Comparison of ENCODE assay signal across 22 mouse cellular contexts in the genomic region with DNA sequence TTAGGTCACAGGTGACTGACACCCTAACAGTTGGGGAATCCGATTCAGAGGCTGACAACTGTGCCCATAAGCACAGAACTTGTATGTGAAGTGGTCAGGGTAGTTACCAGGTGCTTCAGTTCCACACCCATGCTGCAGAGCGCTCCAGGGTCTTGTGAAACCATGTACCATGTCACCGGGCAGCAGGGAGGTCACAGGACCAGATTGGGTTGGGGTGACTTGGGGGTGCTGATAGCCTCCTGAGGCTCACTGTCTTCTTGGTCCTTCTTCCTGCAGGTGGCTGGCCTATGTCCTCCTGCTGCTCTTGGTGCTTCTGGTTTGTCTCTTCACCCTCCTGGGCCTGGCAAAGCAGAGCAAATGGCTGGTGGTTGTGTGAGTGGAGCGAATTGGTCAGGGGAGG. TPM values are rescaled to one million over a fixed set of nuclear protein-coding genes. Genes with fewer than 3 reads are reported as not detected.
DNase-seq lines count a peak whose midpoint lies in the region; ATAC-seq and TF ChIP-seq lines count a peak whose summit lies in the region.
"Had no signal": no experiment of that assay in that cellular context is flagged by ENCODE, and none has a peak within 500 bp of the region (broad histone marks: within the 10 kb centered on the region; RNA-seq: fewer than 3 reads in every experiment).

No protein-coding gene starts in this region.

- no peak overlapping the region for H3K9ac ChIP-seq in forebrain, embryonic 11.5 days (ENCODE audit: low read length)
- no peak overlapping the region for H3K9ac ChIP-seq in forebrain, embryonic 13.5 days
- H3K9ac ChIP-seq in stomach, postnatal 0 days (ENCODE audit: low read length): 0 out of 2 replicates have a peak overlapping the region, but pooled peaks have one; percentile 13
- H3K9ac ChIP-seq: embryonic facial prominence, embryonic 13.5 days; heart, embryonic 13.5 days; hindbrain, embryonic 14.5 days had no signal

- TF ChIP-seq CTCF in layer of hippocampus, adult 2 months (conservative IDR thresholded peaks at IDR 0.05): no peak
- no peak for TF ChIP-seq CTCF in stomach, postnatal 0 days (IDR thresholded peaks at IDR 0.05; ENCODE audit: low read depth)

- ATAC-seq in forebrain, embryonic 11.5 days (replicated peaks; ENCODE audit: low FRiP score): no peak
- no peak for ATAC-seq in forebrain, embryonic 13.5 days
- no peak for ATAC-seq in stomach, postnatal 0 days (ENCODE audit: low FRiP score, low TSS enrichment)
- ATAC-seq: CD4-positive, CD25-positive, alpha-beta regulatory T cell, adult 4 months; forebrain, embryonic 14.5 days; inflammation-experienced regulatory T-cells, adult 6 months had no signal

- 90% methylated on average over 4 of the region's 4 CpGs for WGBS in forebrain, embryonic 11.5 days
- WGBS in forebrain, embryonic 13.5 days: 89% methylated on average over 4 of the region's 4 CpGs
- WGBS in stomach, postnatal 0 days: 92% methylated on average over 4 of the region's 4 CpGs

- H3K27ac ChIP-seq in forebrain, embryonic 11.5 days (ENCODE audit: low read depth, low read length): no peak overlapping the region
- no peak overlapping the region for H3K27ac ChIP-seq in forebrain, embryonic 13.5 days
- peak overlapping the region; percentile 99 for H3K27ac ChIP-seq in layer of hippocampus, adult 2 months
- no peak overlapping the region for H3K27ac ChIP-seq in stomach, postnatal 0 days (replicated peaks)
- H3K27ac ChIP-seq: embryonic facial prominence, embryonic 13.5 days; heart, embryonic 13.5 days had no signal

- DNase-seq in forebrain, embryonic 11.5 days (ENCODE audit: low spot score): peak; percentile 47
- no peak for DNase-seq in layer of hippocampus, adult 2 months (ENCODE audit: low spot score in 2 of 2)
- DNase-seq in layer of hippocampus, adult 9-10 months (ENCODE audit: low spot score): no peak
- DNase-seq in testis, postnatal 10 days (ENCODE audit: low spot score): peak; percentile 37
- DNase-seq in testis, postnatal 14 days (ENCODE audit: low spot score): no peak
- no peak for DNase-seq in stomach, postnatal 0 days (ENCODE audit: low spot score)
- DNase-seq in urinary bladder, postnatal 10 days (ENCODE audit: low spot score): no peak
- DNase-seq: adrenal gland, adult 8-10 months; adrenal gland, postnatal 36 days; cerebellum, adult 11 months; embryo, embryonic 11 days; gastrocnemius, adult 2 months; gastrocnemius, postnatal 25 days; heart, postnatal 4 days had no signal

- no peaks in the 10 kb centered on the region for H3K9me3 ChIP-seq in forebrain, embryonic 11.5 days (ENCODE audit: control insufficient read depth, low read length)
- H3K9me3 ChIP-seq in forebrain, embryonic 13.5 days (replicated peaks): no peaks in the 10 kb centered on the region
- H3K9me3 ChIP-seq in stomach, postnatal 0 days (ENCODE audit: control insufficient read depth, low read length): no peaks in the 10 kb centered on the region
- H3K9me3 ChIP-seq: embryonic facial prominence, embryonic 13.5 days; G1E; heart, embryonic 13.5 days had no signal

- TF ChIP-seq EP300 in stomach, postnatal 0 days (optimal IDR thresholded peaks at IDR 0.05): no peak

- no peak overlapping the region for H3K4me2 ChIP-seq in forebrain, embryonic 11.5 days (ENCODE audit: low read depth, low read length, severe bottlenecking)
- H3K4me2 ChIP-seq in forebrain, embryonic 13.5 days: no peak overlapping the region
- H3K4me2 ChIP-seq in stomach, postnatal 0 days (replicated peaks; ENCODE audit: low read depth): no peak overlapping the region
- H3K4me2 ChIP-seq: embryonic facial prominence, embryonic 13.5 days; heart, embryonic 13.5 days; hindbrain, embryonic 14.5 days had no signal

- no peak overlapping the region for H3K4me3 ChIP-seq in forebrain, embryonic 11.5 days (ENCODE audit: low read depth, low read length)
- H3K4me3 ChIP-seq in forebrain, embryonic 13.5 days: no peak overlapping the region
- H3K4me3 ChIP-seq in layer of hippocampus, adult 2 months: no peak overlapping the region
- H3K4me3 ChIP-seq in stomach, postnatal 0 days (ENCODE audit: low read depth, low read length): no peak overlapping the region
- H3K4me3 ChIP-seq: embryonic facial prominence, embryonic 13.5 days; gastrocnemius, adult 2 months; heart, embryonic 13.5 days had no signal

- H3K36me3 ChIP-seq in forebrain, embryonic 11.5 days (ENCODE audit: control insufficient read depth, insufficient read depth, low read length): peaks cover 10% of the 10 kb centered on the region; the same call in 1 of the 2 replicates
- H3K36me3 ChIP-seq in forebrain, embryonic 13.5 days (ENCODE audit: poor library complexity, severe bottlenecking): peaks cover 68% of the 10 kb centered on the region
- no peaks in the 10 kb centered on the region for H3K36me3 ChIP-seq in stomach, postnatal 0 days (ENCODE audit: control insufficient read depth, insufficient read depth, low read length)
- H3K36me3 ChIP-seq: embryonic facial prominence, embryonic 13.5 days; heart, embryonic 13.5 days had no signal

- peaks cover 16% of the 10 kb centered on the region for H3K4me1 ChIP-seq in forebrain, embryonic 11.5 days (replicated peaks; ENCODE audit: control insufficient read depth, insufficient read depth, low read length)
- H3K4me1 ChIP-seq in forebrain, embryonic 13.5 days: peaks cover 80% of the 10 kb centered on the region
- H3K4me1 ChIP-seq in stomach, postnatal 0 days (replicated peaks; ENCODE audit: control insufficient read depth, insufficient read depth): no peaks in the 10 kb centered on the region; the same call in 1 of the 2 replicates

- H3K27me3 ChIP-seq in forebrain, embryonic 11.5 days (ENCODE audit: control insufficient read depth, insufficient read depth, low read length): no peaks in the 10 kb centered on the region; the same call in 1 of the 2 replicates
- no peaks in the 10 kb centered on the region for H3K27me3 ChIP-seq in forebrain, embryonic 13.5 days
- H3K27me3 ChIP-seq in stomach, postnatal 0 days (ENCODE audit: control insufficient read depth, insufficient read depth, low read length): no peaks in the 10 kb centered on the region
- H3K27me3 ChIP-seq: embryonic facial prominence, embryonic 13.5 days had no signal

RNA-seq across cellular contexts. Expression of a gene that starts 8.7 kb away (rescaled TPM):
- 87.3 and 96.0 TPM in 2 replicates for polyA plus RNA-seq in forebrain, embryonic 11.5 days (2014; fragmentation: Nextera tagmentation; extraction: Ambion mirVana)
- 121 and 149 TPM in 2 replicates for polyA plus RNA-seq in forebrain, embryonic 13.5 days (2015; fragmentation: Nextera tagmentation; extraction: Ambion mirVana)
- total RNA-seq in layer of hippocampus, adult 2 months (2021): 100 to 1,000 TPM; 526 to 562 TPM
- 4.1 and 4.3 TPM in 2 replicates for polyA plus RNA-seq in stomach, postnatal 0 days (2015; fragmentation: Nextera tagmentation; extraction: Ambion mirVana)
- polyA plus RNA-seq: G1E had no signal

RNA-seq across cellular contexts. Expression of a gene that starts 8.9 kb away (rescaled TPM):
- polyA plus RNA-seq in forebrain, embryonic 11.5 days (2014; fragmentation: Nextera tagmentation; extraction: Ambion mirVana): 77.4 and 77.5 TPM in 2 replicates
- 61.3 and 71.1 TPM in 2 replicates for polyA plus RNA-seq in forebrain, embryonic 13.5 days (2015; fragmentation: Nextera tagmentation; extraction: Ambion mirVana)
- total RNA-seq in layer of hippocampus, adult 2 months (2021): 100 to 1,000 TPM; 189 to 218 TPM
- 14.7 and 20.1 TPM in 2 replicates for polyA plus RNA-seq in stomach, postnatal 0 days (2015; fragmentation: Nextera tagmentation; extraction: Ambion mirVana)

RNA-seq across cellular contexts. Expression of a gene that starts 22.3 kb away (rescaled TPM):
- 1.6 and 2.7 TPM in 2 replicates for polyA plus RNA-seq in forebrain, embryonic 11.5 days (2014; fragmentation: Nextera tagmentation; extraction: Ambion mirVana)
- 3.5 and 3.9 TPM in 2 replicates for polyA plus RNA-seq in forebrain, embryonic 13.5 days (2015; fragmentation: Nextera tagmentation; extraction: Ambion mirVana)
- total RNA-seq in layer of hippocampus, adult 2 months (2021): 1 to 10 TPM; 5.6 to 6.6 TPM
- 7.4 and 8.5 TPM in 2 replicates for polyA plus RNA-seq in stomach, postnatal 0 days (2015; fragmentation: Nextera tagmentation; extraction: Ambion mirVana)

RNA-seq across cellular contexts. Expression of a gene that starts 36.8 kb away (rescaled TPM):
- 16.2 and 17.8 TPM in 2 replicates for polyA plus RNA-seq in forebrain, embryonic 11.5 days (2014; fragmentation: Nextera tagmentation; extraction: Ambion mirVana)
- polyA plus RNA-seq in forebrain, embryonic 13.5 days (2015; fragmentation: Nextera tagmentation; extraction: Ambion mirVana): 5.1 and 5.2 TPM in 2 replicates
- total RNA-seq in layer of hippocampus, adult 2 months (2021): 1 to 10 TPM; 1.1 to 1.7 TPM
- 119 and 121 TPM in 2 replicates for polyA plus RNA-seq in stomach, postnatal 0 days (2015; fragmentation: Nextera tagmentation; extraction: Ambion mirVana)
- polyA plus RNA-seq: CD4-positive, CD25-positive, alpha-beta regulatory T cell, adult 4 months; inflammation-experienced regulatory T-cells, adult 6 months had no signal

Comparison
In these comparisons a context has a peak if more than half of its experiments do, and no peak if none do; other contexts are left out.
1. DNase-seq: peak in forebrain, embryonic 11.5 days (single experiment) and testis, postnatal 10 days (single experiment); none in layer of hippocampus, adult 2 months (0 of 2), layer of hippocampus, adult 9-10 months (single experiment), testis, postnatal 14 days (single experiment), stomach, postnatal 0 days (single experiment) and urinary bladder, postnatal 10 days (single experiment).
2. RNA of a gene that starts 8.7 kb away (polyA plus RNA-seq): 121 to 149 TPM in forebrain, embryonic 13.5 days and 87.3 to 96.0 TPM in forebrain, embryonic 11.5 days; 4.1 to 4.3 TPM in stomach, postnatal 0 days; every median in the first group is over 10 times any median in the second.